Mouse (Mus musculus) testis, adult 2 months (tissue): ENCODE measurements around the gene Trim62. TPM values are rescaled to one million over a fixed set of nuclear protein-coding genes. Genes with fewer than 3 reads are reported as not detected.

Experiments
- H3K27ac ChIP-seq: fragments of 200-500 bp; 2 replicates; pipeline ENCODE4 v1.5.1; 2012; ENCODE audit warnings: low read depth, low read length; ENCODE audit not compliant: control insufficient read depth, insufficient read depth
- H3K27me3 ChIP-seq: fragments of 200-500 bp; 2 replicates; pipeline ENCODE4 v1.6.1; 2012; ENCODE audit warnings: mild to moderate bottlenecking, low read length, moderate library complexity; ENCODE audit not compliant: control insufficient read depth, insufficient read depth
- H3K36me3 ChIP-seq: fragments of 200-500 bp; 2 replicates; pipeline ENCODE4 v1.6.1; 2012; ENCODE audit warnings: mild to moderate bottlenecking, low read length; ENCODE audit not compliant: control insufficient read depth, insufficient read depth
- H3K4me1 ChIP-seq: fragments of 200-500 bp; 2 replicates; pipeline ENCODE4 v1.6.1; 2012; ENCODE audit warnings: low read length; ENCODE audit not compliant: control insufficient read depth, insufficient read depth
- H3K4me3 ChIP-seq: fragments of 200-500 bp; 2 replicates; pipeline ENCODE4 v1.5.1; 2012; ENCODE audit warnings: low read depth, mild to moderate bottlenecking, low read length, moderate library complexity, mixed read lengths; ENCODE audit not compliant: control insufficient read depth
- CTCF ChIP-seq: fragments of 200-500 bp; IDR thresholded peaks from 2 replicates; pipeline ENCODE4 v1.5.1; 2012; ENCODE audit warnings: low read depth, mild to moderate bottlenecking, inconsistent platforms, low read length, moderate library complexity; ENCODE audit not compliant: control insufficient read depth, insufficient read depth, insufficient replicate concordance
- POLR2A ChIP-seq: fragments of 200-500 bp; IDR thresholded peaks from 2 replicates; pipeline ENCODE4 v1.6.1; 2012; ENCODE audit warnings: low read depth, mild to moderate bottlenecking, inconsistent platforms, low read length, moderate library complexity; ENCODE audit not compliant: control insufficient read depth
- polyA plus RNA-seq: library from polyadenylated mRNA; depleted of rRNA; stranded (reverse); fragments of >200 nt; gene quantifications from 2 replicates; pipeline ENCODE4 v1.2.3, GENCODE M21; 2012

Trim62 gene
- polyA plus RNA-seq, 1 experiment: 5.8 TPM

DNA sequence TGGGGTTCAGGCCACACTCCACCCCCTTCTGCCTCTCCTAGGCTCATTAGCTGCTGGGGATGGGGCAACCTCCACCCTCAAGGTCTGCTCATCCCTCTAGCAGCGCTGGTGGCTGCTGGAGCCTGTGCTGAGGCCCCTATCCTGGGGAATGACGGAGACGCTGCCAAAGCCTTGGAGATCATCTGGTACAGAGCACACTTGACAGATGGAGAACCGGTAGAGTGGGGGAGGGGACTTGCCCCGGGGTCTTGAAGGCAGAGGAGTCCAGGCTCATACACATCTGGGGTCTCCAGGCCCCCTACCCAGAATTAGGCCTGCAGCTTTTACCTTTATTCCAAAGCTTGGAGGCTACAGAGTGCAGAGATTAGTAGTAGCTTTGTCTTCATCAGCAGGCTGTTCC is 3.2 kb downstream of the Trim62 start:
- H3K27me3 ChIP-seq: no peaks in the 10 kb centered on the region; the same call in 1 of the 2 replicates
- TF ChIP-seq CTCF (no peak), POLR2A (no peak)
- H3K4me3 ChIP-seq: no peak overlapping the region
- no peaks in the 10 kb centered on the region for H3K36me3 ChIP-seq
- H3K4me1 ChIP-seq: peaks cover 17% of the 10 kb centered on the region
- no peak overlapping the region for H3K27ac ChIP-seq

DNA sequence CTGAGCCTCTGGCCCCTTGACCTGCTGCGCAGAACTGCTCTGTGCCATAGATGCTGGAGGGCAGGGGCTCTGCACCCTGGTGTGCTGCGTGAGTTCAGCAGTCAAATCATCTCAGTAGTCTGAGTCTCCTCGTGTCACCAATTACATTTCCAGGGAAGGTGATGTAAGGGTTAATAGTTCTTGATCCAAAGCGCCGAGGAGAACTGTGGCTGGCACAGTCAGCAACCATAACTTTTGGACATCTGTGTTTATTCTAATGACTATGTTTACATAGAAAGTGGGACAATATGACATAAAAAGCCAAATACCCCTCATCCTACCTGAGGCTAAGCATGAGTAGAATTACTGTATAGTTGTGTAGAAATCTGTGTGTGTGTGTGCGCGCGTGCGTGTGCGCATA is 3.6 kb downstream of the Trim62 start:
- H3K4me3 ChIP-seq: no peak overlapping the region
- H3K27ac ChIP-seq: no peak overlapping the region
- peaks cover 17% of the 10 kb centered on the region for H3K4me1 ChIP-seq
- no peaks in the 10 kb centered on the region for H3K36me3 ChIP-seq
- no peak for TF ChIP-seq CTCF
- TF ChIP-seq POLR2A: no peak
- no peaks in the 10 kb centered on the region; the same call in 1 of the 2 replicates for H3K27me3 ChIP-seq

DNA sequence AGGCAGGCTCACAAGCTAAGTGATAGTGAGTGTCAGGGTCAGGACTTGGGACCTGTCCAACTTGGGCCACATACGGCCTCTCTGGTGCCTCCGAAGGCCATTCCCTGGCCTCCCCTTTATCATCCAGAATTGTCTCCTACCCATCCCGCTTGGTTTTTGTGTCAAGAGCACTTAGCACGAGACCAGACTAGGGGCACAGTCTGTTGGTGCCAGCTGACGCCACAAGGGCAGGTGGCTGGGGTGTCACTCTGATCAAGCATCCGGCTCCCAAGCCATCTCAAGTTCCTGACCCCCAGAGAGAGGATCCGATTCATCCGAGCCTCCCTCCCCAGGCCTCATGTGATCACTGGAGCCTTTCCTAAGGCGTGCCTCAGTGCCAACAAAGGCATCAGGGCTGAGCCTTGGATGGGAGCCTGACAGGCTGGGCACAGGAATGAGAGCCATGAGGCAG is 4.3 kb downstream of the Trim62 start:
- Histone ChIP-seq H3K27ac (no peak overlapping the region), H3K27me3 (no peaks in the 10 kb centered on the region; the same call in 1 of the 2 replicates), H3K4me1 (peaks cover 17% of the 10 kb centered on the region), H3K4me3 (no peak overlapping the region), H3K36me3 (no peaks in the 10 kb centered on the region)
- TF ChIP-seq POLR2A: no peak
- TF ChIP-seq CTCF: no peak

DNA sequence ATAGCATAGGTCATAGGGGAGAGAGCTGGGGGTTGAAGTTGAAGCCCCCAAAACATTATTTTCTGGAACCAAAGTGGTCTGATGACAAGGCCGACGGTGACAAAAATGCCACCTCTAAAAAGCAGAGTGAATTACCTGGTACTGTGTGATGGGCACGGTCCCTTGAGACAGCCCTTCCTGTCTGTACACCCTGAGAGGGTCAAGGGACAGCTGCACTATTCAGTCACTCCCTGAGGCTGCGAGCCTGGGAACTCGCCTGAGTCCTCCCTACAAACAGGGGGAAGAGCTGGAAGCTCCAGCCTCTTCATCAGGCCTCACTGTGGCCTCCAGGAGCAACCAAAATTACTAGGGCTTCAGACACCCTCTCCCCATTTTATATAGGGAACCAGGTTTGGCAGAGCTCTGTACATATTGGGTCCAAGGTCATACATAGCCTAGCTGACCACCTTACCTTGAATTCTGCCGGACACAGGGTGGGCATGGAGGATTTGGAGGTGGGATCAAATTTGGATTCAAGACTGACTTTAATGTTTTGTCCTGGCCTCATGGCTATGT is 5.1 kb downstream of the Trim62 start:
- TF ChIP-seq POLR2A (no peak), CTCF (no peak)
- H3K27ac ChIP-seq: no peak overlapping the region
- H3K4me3 ChIP-seq: no peak overlapping the region
- H3K27me3 ChIP-seq: no peaks in the 10 kb centered on the region; the same call in 1 of the 2 replicates
- no peaks in the 10 kb centered on the region for H3K36me3 ChIP-seq
- peaks cover 13% of the 10 kb centered on the region for H3K4me1 ChIP-seq

DNA sequence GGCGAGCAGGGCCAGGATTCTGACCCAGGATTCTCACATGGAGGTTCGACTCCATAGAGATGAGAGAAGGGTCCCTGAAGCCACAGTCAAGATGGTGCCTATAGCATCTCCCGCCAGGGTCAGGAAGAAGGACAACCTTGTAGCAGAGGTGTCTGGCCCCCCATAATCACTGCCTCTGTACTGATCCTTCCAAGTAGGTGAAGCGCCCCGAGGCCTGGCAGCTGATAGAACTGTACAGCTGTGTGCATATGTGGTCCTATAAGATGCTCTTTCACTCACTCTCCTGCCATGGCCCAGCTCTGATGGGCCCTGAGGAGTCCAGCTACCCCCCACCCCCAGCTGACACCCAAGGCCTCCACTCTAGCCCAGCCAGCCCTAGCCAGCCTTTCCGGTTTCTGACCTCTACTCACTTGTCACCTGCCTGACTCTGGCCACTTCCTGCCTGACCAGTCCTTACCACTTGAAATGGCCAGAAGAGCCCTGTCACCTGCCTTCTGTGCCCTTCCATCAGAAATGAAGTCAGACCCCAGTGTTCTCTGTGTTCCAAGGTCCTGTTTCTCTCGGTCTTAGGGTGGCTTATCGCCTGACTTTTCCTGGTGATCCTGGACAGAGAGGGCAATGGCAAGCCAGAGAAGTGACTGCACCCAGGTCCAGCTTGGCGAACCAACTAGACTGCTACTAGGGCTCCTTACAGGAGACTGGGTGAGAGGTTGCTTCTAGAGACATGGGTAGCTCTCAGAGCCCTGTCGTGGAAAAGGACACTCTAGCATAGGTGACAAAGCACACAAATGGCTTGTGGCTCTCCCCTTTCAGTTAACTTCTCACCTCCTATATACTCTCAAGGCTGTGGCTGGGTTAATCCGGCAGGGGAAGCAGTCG is 6.6 kb downstream of the Trim62 start:
- TF ChIP-seq POLR2A (no peak), CTCF (no peak)
- H3K4me1 ChIP-seq: no peaks in the 10 kb centered on the region; the same call in 1 of the 2 replicates
- no peaks in the 10 kb centered on the region for H3K27me3 ChIP-seq
- no peak overlapping the region for H3K27ac ChIP-seq
- no peak overlapping the region for H3K4me3 ChIP-seq
- no peaks in the 10 kb centered on the region for H3K36me3 ChIP-seq

DNA sequence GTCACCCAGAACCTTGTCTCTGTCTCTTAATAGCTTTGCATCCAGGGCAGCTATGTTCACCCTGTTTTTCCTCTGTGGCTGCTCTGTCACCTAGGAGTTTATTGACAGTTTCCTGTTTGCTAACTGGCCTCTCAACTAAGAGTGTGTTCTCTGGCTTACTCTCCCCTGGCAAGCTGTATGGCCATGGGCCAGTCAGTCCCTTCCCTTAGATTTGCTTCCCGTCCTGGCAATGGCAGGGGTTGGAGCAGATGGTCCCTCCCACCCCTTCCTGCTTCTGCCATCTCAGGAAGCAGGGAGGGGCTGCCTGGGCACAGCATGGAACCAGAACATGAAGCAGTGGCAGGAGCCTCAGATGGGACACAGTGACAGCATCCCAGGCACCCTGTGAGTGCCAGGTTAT is 7.8 kb downstream of the Trim62 start:
- no peaks in the 10 kb centered on the region for H3K36me3 ChIP-seq
- TF ChIP-seq CTCF: no peak
- TF ChIP-seq POLR2A: no peak
- H3K27ac ChIP-seq: no peak overlapping the region
- no peak overlapping the region for H3K4me3 ChIP-seq
- H3K27me3 ChIP-seq: no peaks in the 10 kb centered on the region
- no peaks in the 10 kb centered on the region; the same call in none of the 2 replicates for H3K4me1 ChIP-seq

DNA sequence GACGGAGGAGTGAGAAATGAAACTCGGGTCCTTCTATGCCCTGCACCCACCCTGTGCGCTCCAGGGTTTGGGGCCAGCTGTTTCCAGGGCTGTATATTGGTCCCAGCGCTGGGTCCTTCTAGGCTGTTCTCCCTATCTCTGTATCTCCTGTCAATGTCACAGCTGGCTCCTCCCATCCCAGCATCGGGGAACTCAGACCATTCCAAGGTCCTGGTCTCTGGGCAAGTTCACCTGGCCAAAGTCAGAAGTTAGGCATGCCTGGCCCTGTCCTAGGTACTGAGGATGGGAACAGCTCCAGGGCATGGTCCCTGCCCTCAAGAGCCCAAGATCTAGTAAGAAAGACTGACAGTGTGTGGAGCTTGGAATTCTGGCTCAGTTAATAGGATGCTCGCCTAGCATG is 8.4 kb downstream of the Trim62 start:
- no peak overlapping the region for H3K27ac ChIP-seq
- no peaks in the 10 kb centered on the region; the same call in 1 of the 2 replicates for H3K4me1 ChIP-seq

More for the DNA sequence above, 8.4 kb downstream of the Trim62 start:
- Histone ChIP-seq H3K36me3 (no peaks in the 10 kb centered on the region), H3K27me3 (no peaks in the 10 kb centered on the region), H3K4me3 (no peak overlapping the region)
- TF ChIP-seq POLR2A: no peak
- TF ChIP-seq CTCF: no peak
